Mouse (Mus musculus) hindbrain, embryonic 13.5 days (tissue): ENCODE measurements at regions not wholly inside any gene's neighbourhood (a gene's known extent, or its start where the extent isn't known, plus 50 kb on each side); places are given as distances from the start of the nearest gene placed in this dataset.
A peak's percentile ranks its signal among the peaks of the same experiment; 100 is the strongest.

Experiments used
- ATAC-seq: fragments of 200-750 bp; cut with Nextera tagmentation; 2 replicates; pipeline ENCODE4 v1.8.0; 2017; ENCODE audit warnings: moderate TSS enrichment; ENCODE audit not compliant: low FRiP score
- H3K27ac ChIP-seq: fragments of 300-500 bp; sonication (generic); 2 replicates; pipeline ENCODE4 v1.5.1; 2015; ENCODE audit warnings: inconsistent platforms, mild to moderate bottlenecking, moderate library complexity
- H3K27me3 ChIP-seq: fragments of 300-500 bp; sonication (generic); 2 replicates; pipeline ENCODE4 v1.6.1; 2015; ENCODE audit warnings: mild to moderate bottlenecking, inconsistent platforms
- H3K36me3 ChIP-seq: fragments of 300-500 bp; sonication (generic); 2 replicates; pipeline ENCODE4 v1.6.1; 2015; ENCODE audit warnings: mild to moderate bottlenecking, inconsistent platforms
- H3K4me1 ChIP-seq: fragments of 300-500 bp; sonication (generic); replicated peaks from 2 replicates; pipeline ENCODE4 v1.6.1; 2015; ENCODE audit warnings: inconsistent platforms
- H3K4me2 ChIP-seq: fragments of 300-500 bp; sonication (generic); 2 replicates; pipeline ENCODE4 v1.6.1; 2015; ENCODE audit warnings: inconsistent platforms, mild to moderate bottlenecking, moderate library complexity
- H3K4me3 ChIP-seq: fragments of 300-500 bp; sonication (generic); 2 replicates; pipeline ENCODE4 v1.5.1; 2015; ENCODE audit warnings: mild to moderate bottlenecking, inconsistent platforms
- H3K9ac ChIP-seq: fragments of 300-500 bp; sonication (generic); 2 replicates; pipeline ENCODE4 v1.6.1; 2015; ENCODE audit warnings: mild to moderate bottlenecking, inconsistent platforms
- H3K9me3 ChIP-seq: fragments of 300-500 bp; sonication (generic); 2 replicates; pipeline ENCODE4 v1.6.1; 2016; ENCODE audit warnings: inconsistent platforms
- WGBS: fragments of 180-500 bp; shearing (Covaris S2); methylation state at CpG from one replicate; pipeline ENCODE4 v1.1.7; 2015; 5-methylcytosine and 5-hydroxymethylcytosine counted together

GRCm38 (mm10) chr9:27453476-27453875, 56.9 kb downstream of the Spata19 start:
- WGBS, result 88% methylated on average over 2 of the region's 2 CpGs
- Histone ChIP-seq H3K4me3 (no peak overlapping the region), H3K4me2 (no peak overlapping the region), H3K27ac (no peak overlapping the region), H3K27me3 (no peaks in the 10 kb centered on the region), H3K9ac (no peak overlapping the region), H3K4me1 (peaks cover 22% of the 10 kb centered on the region), H3K9me3 (no peaks in the 10 kb centered on the region), H3K36me3 (no peaks in the 10 kb centered on the region)
- no peak for ATAC-seq

GRCm38 (mm10) chr9:27453924-27454652, 57.5 kb downstream of the Spata19 start:
- Histone ChIP-seq H3K4me1 (peaks cover 22% of the 10 kb centered on the region), H3K4me3 (no peak overlapping the region), H3K9me3 (no peaks in the 10 kb centered on the region), H3K9ac (no peak overlapping the region), H3K27ac (no peak overlapping the region), H3K4me2 (no peak overlapping the region), H3K27me3 (no peaks in the 10 kb centered on the region), H3K36me3 (no peaks in the 10 kb centered on the region)
- 62% methylated on average over 10 of the region's 10 CpGs for WGBS
- peak; percentile 54; the same call in 1 of the 2 replicates for ATAC-seq

GRCm38 (mm10) chr9:27458335-27459040, 61.9 kb downstream of the Spata19 start:
- no peaks in the 10 kb centered on the region for H3K9me3 ChIP-seq
- no peak for ATAC-seq

DNA sequence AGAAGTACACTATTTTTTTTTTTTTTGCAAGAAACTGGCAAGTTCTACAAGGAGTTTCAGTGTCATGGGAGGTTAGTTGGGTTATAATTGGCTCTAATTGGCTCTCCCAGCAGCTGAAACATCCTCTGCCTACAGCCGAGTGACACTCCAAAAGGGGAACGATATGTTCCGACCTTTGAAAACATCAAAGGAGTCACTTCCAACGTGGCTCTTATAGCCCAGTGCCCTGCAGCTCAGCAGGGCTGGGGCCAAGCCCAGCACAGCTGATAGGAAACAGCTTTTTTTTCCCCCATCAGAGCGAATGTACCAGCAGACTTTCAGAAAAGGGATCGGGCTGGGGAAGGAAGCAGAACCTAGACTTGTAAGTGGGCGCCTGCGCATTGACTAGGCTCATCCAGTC, 64.4 kb downstream of the Spata19 start:
- Histone ChIP-seq H3K4me2 (no peak overlapping the region), H3K4me1 (0 out of 2 replicates have a peak, but pooled peaks cover 6% of the 10 kb centered on the region), H3K27ac (no peak overlapping the region), H3K9ac (no peak overlapping the region), H3K27me3 (no peaks in the 10 kb centered on the region), H3K4me3 (no peak overlapping the region), H3K9me3 (no peaks in the 10 kb centered on the region), H3K36me3 (no peaks in the 10 kb centered on the region)
- no peak for ATAC-seq
- WGBS, result 45% methylated on average over 8 of the region's 8 CpGs

More at GRCm38 (mm10) chr9:27458335-27459040, 61.9 kb downstream of the Spata19 start:
- H3K4me3 ChIP-seq, result no peak overlapping the region
- H3K9ac ChIP-seq, result no peak overlapping the region
- no peak overlapping the region for H3K4me2 ChIP-seq
- H3K36me3 ChIP-seq, result no peaks in the 10 kb centered on the region
- WGBS, result 16% methylated on average over 3 of the region's 3 CpGs
- H3K27me3 ChIP-seq, result no peaks in the 10 kb centered on the region
- H3K4me1 ChIP-seq, result peaks cover 10% of the 10 kb centered on the region; the same call in 1 of the 2 replicates
- H3K27ac ChIP-seq, result no peak overlapping the region

- Histone ChIP-seq H3K27ac (no peak overlapping the region), H3K4me2 (no peak overlapping the region), H3K4me1 (no peaks in the 10 kb centered on the region), H3K9ac (no peak overlapping the region), H3K36me3 (no peaks in the 10 kb centered on the region), H3K9me3 (no peaks in the 10 kb centered on the region), H3K27me3 (no peaks in the 10 kb centered on the region), H3K4me3 (no peak overlapping the region)
- 100% methylated on average over 1 of the region's 1 CpGs for WGBS
- no peak for ATAC-seq
These were observed 67.4 kb downstream of the Spata19 start for GRCm38 (mm10) chr9:27464006-27464405.

- no peaks in the 10 kb centered on the region for H3K9me3 ChIP-seq
- peaks cover 14% of the 10 kb centered on the region for H3K4me1 ChIP-seq
- no peak overlapping the region for H3K9ac ChIP-seq
- 89% methylated on average over 10 of the region's 10 CpGs for WGBS
- H3K4me2 ChIP-seq, result no peak overlapping the region
- no peak overlapping the region for H3K27ac ChIP-seq
- no peaks in the 10 kb centered on the region for H3K27me3 ChIP-seq
- no peak for ATAC-seq
- H3K4me3 ChIP-seq, result no peak overlapping the region
- no peaks in the 10 kb centered on the region for H3K36me3 ChIP-seq
These were observed 78.9 kb downstream of the Spata19 start for GRCm38 (mm10) chr9:27475468-27475867.

DNA sequence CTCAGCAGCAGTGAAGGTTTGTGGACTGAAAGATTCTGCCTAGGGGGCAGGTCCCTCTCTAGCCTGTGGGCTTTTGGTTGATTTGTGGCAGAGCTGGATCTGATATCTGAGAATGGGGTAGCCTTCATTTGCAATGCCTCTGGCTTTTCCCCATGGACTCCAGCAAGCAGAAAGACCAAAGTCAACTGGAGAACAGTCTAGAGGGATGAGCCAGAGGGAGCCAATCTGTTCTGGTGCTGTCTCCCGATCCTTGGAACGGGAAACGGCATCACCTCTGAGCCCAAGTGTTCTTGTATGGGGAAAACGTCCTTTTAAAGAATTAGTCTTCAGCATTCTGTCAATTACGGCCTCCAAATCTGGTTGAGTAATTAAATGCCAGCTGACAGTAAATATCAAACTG, 80.0 kb downstream of the Spata19 start:
- Histone ChIP-seq H3K36me3 (no peaks in the 10 kb centered on the region), H3K27ac (no peak overlapping the region), H3K4me1 (peaks cover 14% of the 10 kb centered on the region), H3K4me3 (no peak overlapping the region), H3K27me3 (no peaks in the 10 kb centered on the region), H3K9me3 (no peaks in the 10 kb centered on the region), H3K9ac (no peak overlapping the region), H3K4me2 (no peak overlapping the region)
- ATAC-seq, result no peak
- 44% methylated on average over 5 of the region's 5 CpGs for WGBS

DNA sequence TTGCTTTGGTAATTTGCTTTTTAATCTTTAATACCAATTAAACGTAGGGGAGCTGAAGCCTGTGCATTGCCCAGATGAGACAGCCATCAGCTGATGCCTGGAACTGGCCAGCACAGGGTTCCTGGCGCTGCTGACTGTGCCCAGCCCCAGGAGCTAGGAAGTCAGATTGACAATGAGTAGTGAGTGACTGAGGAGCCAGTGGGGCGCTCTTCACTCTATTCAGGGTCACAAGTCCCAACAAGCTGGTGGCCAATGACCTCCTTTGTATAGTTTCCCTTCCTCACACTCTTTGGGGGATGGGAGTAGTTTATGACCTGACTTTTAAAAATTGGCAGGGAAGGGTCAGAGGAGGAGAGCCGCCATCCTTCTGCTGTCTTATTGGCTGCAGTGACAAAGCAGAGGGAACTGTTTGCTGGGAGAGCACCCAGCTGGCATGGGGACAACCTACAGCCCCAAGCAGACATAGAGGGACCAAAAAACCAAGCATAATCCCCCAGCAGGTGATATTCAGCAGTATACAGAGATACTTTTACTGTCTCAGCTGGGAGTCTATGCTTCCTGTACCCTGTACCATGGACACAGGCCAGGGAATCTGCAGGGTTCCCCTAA, 80.6 kb downstream of the Spata19 start:
- no peaks in the 10 kb centered on the region for H3K27me3 ChIP-seq
- H3K9me3 ChIP-seq, result no peaks in the 10 kb centered on the region
- H3K27ac ChIP-seq, result 0 out of 2 replicates have a peak overlapping the region, but pooled peaks have one; percentile 4
- no peak overlapping the region for H3K4me3 ChIP-seq
- no peaks in the 10 kb centered on the region for H3K36me3 ChIP-seq
- peaks cover 14% of the 10 kb centered on the region for H3K4me1 ChIP-seq
- ATAC-seq, result 0 out of 2 replicates have a peak, but pooled peaks have one; percentile 65
- WGBS, result 41% methylated on average over 4 of the region's 4 CpGs
- no peak overlapping the region for H3K9ac ChIP-seq
- H3K4me2 ChIP-seq, result no peak overlapping the region

- Histone ChIP-seq H3K4me2 (no peak overlapping the region), H3K4me3 (no peak overlapping the region), H3K9ac (no peak overlapping the region), H3K36me3 (no peaks in the 10 kb centered on the region), H3K9me3 (no peaks in the 10 kb centered on the region), H3K27me3 (no peaks in the 10 kb centered on the region), H3K27ac (no peak overlapping the region), H3K4me1 (peaks cover 14% of the 10 kb centered on the region)
- no peak for ATAC-seq
- 96% methylated on average over 3 of the region's 3 CpGs for WGBS
These were observed 81.7 kb downstream of the Spata19 start for GRCm38 (mm10) chr9:27478346-27478745.

DNA sequence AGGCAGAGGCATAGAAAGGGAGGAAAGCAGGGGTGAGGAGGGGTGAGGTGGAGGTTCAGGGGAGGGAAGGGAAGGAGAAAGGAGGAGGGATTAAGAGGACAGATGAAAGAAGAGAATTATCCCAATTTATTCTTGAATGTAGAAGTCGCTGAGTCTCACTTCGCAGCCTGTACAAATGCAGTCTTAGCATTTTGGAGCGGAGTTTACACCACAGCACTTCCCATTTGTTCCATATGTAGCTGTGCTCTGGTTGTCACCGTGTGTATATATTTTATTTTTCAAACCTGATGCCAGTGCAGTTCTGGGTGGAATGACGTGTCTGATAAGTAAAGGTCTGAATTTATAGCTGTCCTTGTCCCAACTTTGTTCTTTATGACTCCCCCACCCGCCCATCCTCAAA, 105.2 kb downstream of the Spata19 start:
- no peak for ATAC-seq
- Histone ChIP-seq H3K36me3 (no peaks in the 10 kb centered on the region), H3K27ac (no peak overlapping the region), H3K4me1 (no peaks in the 10 kb centered on the region), H3K4me2 (no peak overlapping the region), H3K9me3 (no peaks in the 10 kb centered on the region), H3K9ac (no peak overlapping the region), H3K4me3 (no peak overlapping the region), H3K27me3 (no peaks in the 10 kb centered on the region; the same call in 1 of the 2 replicates)
- 83% methylated on average over 6 of the region's 6 CpGs for WGBS

DNA sequence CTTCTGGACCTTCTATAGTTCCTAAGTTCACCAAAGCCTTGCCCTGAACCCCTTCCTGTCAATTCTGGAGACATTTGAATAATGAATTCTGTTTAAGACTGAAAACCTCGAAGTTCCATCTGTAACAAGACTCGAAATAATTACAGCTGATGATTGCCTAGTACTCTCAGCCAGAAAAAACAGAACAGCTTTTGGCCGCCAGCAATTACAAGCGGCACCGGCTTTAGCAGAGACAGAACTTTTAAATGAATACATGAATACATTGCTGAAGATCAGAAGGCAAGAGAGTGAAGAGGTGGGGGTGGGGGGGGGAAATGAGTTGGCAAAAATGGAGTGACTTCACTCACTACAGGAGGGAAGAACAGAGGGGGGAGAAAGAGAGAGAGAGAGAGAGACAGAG, 112.6 kb downstream of the Spata19 start:
- no peak overlapping the region for H3K4me2 ChIP-seq
- ATAC-seq, result no peak

DNA sequence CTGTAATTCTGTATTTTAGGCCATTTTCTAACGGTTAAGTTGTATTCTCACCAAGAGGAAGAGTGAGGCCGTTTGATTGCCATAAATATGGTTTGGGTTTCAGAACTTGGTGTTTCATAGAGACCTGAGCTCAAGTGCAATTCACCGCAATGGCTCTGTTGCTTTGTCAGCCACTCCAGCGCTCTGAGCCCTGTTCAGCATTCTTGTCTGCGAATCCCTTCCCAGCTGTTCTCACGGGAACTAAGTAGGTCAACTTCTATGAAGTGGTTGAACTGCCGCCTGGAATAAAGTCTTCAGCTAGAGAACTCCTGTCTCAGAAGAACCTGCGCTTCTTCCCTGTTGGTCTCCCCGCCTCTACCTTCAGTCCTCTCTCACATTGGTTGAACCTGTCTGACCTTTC, 113.1 kb downstream of the Spata19 start:
- no peaks in the 10 kb centered on the region for H3K9me3 ChIP-seq
- no peak overlapping the region for H3K27ac ChIP-seq
- no peaks in the 10 kb centered on the region for H3K36me3 ChIP-seq
- no peak overlapping the region for H3K4me2 ChIP-seq
- no peak overlapping the region for H3K4me3 ChIP-seq
- H3K4me1 ChIP-seq, result no peaks in the 10 kb centered on the region
- H3K27me3 ChIP-seq, result no peaks in the 10 kb centered on the region
- H3K9ac ChIP-seq, result no peak overlapping the region
- 93% methylated on average over 9 of the region's 9 CpGs for WGBS
- no peak for ATAC-seq

More for the DNA sequence above, 112.6 kb downstream of the Spata19 start:
- no peaks in the 10 kb centered on the region for H3K27me3 ChIP-seq
- H3K36me3 ChIP-seq, result no peaks in the 10 kb centered on the region
- H3K4me1 ChIP-seq, result no peaks in the 10 kb centered on the region
- WGBS, result 87% methylated on average over 5 of the region's 5 CpGs
- H3K9me3 ChIP-seq, result no peaks in the 10 kb centered on the region
- H3K4me3 ChIP-seq, result no peak overlapping the region
- no peak overlapping the region for H3K9ac ChIP-seq
- H3K27ac ChIP-seq, result no peak overlapping the region
